Mouse (Mus musculus): ENCODE results near the gene Aqp6.
A peak's percentile ranks its signal among the peaks of the same experiment; 100 is the strongest.

Aqp6 gene

GRCm38 (mm10) chr15:99599245-99600070 is 1.7 kb upstream of the Aqp6 start:
- DNase-seq: no peak

- no peak for DNase-seq
These were observed 572 bp downstream of the Aqp6 start for GRCm38 (mm10) chr15:99601823-99602120.

DNA sequence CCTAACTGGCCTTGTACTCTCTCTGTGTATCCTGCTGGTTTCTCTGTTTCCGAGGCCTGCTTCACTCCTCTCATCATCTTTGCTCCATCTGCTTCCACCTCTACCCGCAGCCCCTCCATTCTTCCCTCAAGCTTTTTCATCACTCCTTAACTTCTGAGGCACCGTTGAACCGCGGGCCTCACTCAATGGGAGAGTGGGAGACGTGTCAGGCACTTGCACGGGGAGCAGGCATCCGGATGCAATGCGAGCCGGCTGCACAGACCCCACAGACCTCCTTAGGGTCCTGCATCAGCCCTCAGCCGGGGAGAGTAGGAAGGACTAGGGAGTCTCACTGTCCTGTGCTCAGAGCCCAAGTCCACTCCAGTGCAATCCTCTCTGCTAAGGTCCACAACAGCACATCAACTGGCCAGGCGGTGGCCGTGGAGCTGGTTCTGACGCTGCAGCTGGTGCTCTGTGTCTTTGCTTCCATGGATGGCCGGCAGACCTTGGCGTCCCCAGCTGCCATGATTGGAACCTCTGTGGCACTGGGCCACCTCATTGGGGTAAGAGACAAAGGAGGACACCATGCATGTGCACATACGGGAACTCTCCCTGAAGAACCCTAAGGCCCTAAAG is 1.1 kb downstream of the Aqp6 start:
- DNase-seq: no peak

DNA sequence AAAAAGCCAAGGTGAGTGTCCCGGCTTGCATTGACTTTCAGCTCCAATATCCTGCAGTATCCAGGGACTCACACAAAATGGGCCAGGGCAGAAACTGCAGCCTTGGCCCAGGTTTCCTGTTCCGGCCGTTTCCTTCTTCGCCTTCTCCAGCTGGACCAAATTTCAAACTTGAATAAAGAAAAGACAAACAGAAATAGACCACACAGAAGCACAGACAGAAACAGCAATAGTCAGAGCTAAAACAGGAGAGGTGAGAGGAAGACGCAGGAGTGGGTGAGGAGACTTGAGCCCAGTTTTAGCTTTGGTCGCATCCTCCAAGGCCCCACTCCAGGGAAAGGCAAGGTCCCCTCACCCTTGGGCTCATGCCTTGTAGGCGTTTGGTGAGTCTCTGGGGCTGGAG is 2.0 kb downstream of the Aqp6 start:
- no peak for DNase-seq

GRCm38 (mm10) chr15:99605595-99605994 is 4.4 kb downstream of the Aqp6 start:
- no peak for DNase-seq

DNA sequence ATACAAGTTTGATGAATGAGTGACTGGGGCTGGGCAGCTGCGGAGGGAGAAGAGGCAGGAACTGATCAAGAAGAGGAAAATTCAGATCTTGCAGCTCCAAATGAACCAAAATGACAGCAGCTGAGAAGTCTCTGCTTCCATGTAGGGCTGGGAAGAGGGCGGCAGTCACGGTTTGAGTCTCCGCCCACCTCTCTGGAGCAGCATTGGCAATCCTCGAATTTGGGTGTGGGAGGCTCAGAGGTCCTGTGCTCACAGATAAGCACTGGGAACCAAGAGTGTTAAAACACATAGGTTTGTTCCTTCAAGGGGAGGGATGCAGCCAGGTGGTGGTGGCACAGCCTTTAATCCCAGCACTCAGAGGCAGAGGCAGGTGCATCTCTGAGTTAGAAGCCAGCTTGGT is 5.3 kb downstream of the Aqp6 start:
- DNase-seq: no peak

DNA sequence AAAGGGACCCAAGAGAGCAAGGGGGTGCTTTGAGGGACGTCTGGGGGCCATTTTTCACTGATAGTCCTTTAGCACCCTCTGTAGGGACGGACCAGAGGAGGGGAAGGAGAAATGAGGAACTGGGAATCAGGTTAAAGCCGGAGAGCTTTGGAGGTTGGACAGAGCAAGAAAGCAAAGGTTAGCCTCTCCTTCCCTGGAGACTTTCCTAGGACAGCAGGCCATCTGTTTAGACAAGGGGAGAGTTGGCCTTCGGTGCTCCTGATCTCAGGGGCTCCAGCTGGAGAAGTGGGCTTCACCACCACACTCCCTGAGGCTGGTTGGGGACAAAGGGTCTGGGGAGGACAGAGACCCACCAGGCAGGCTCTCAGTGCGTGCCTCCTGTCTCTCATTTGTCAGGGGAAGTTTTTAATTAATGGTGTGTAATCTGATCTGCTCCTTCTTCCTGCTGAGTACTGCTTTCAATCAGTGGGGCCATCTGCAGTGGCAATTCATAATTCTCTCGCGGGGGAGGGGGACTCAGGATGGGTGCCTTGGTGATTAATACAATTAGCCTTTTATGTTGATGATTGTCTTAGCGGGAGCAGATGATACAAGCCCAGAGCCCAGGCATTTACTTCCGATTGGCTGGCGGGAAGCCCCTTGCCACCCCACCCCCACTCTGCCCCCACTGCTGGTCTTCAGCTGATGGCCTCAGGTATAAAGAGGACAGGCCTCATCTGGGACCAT is 6.4 kb downstream of the Aqp6 start:
- no peak for DNase-seq

DNA sequence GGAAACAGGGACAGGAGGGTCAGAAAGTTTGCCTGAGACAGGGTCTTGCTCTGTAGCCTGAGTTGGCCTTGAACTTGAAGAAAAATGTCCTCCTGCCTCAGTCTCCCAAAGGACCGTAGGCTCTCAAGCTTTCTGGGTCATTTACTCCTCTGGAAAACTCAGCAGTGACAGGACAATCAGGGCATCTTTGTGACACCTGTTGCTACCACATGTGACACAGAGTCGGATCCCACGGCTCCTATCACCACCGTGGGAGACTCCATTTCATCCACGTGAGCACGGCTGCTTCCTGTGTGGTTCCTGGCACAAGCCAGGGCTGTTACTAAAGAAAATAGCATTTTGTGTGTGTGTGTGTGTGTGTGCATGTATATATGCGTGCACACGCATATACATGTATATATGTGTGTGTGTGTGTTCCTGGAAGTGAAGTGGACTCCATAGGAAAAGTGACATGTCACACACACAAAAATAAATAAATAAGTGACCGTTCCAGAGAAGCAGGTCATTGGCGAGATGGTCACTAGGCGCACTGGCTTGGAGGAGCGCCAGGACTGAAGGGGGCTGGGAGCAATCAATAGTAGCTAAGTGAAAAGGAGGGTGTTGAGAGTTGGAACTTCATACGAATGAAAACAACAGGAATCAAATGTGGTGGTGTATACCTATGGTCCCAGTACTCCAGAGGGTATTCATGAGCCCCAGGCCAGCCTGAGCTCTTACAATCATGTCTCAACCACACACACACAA is 7.4 kb downstream of the Aqp6 start:
- no peak for DNase-seq

- DNase-seq: no peak
These were observed 10.4 kb downstream of the Aqp6 start for GRCm38 (mm10) chr15:99611563-99611962.

DNA sequence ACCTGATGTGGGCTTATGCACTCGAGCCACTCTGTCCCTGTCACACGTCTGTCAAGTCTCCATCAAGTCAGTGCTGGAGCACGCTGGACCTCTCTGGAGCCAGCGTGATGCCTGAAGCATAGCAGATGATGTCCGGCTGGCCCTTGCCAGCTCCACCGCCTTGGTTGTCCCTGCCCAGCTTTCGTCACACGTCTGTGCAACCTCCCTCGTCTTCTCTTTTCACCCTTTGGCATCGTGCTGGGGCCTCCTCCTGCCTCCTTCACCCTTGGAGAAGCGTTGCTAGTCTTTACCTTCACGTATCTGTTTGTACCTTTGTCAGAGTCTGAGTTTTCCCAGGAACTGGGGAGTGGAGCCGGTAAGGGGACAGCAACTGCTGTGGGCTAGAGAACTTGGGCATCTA is 13.1 kb downstream of the Aqp6 start:
- no peak for DNase-seq

DNA sequence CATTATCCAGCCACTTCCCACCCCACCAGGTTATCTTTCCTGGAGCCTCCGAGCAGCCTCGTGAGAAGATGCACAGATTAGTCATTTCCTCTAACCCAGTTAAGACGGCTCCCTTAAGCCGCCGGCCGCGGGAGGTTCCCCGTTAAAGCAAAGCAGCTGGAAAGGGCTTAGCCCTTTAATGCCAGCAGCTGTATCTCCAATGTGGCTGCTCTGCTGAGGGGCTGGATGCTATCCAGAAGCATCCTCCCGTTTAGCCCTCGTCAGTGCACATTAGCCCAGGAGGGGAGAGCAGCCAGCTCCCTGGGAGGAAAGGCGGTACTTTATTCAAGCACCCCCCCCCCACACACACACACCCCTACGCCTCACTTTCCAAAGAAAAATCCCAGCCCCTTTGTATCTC is 13.6 kb downstream of the Aqp6 start:
- peak; percentile 54 for DNase-seq

DNA sequence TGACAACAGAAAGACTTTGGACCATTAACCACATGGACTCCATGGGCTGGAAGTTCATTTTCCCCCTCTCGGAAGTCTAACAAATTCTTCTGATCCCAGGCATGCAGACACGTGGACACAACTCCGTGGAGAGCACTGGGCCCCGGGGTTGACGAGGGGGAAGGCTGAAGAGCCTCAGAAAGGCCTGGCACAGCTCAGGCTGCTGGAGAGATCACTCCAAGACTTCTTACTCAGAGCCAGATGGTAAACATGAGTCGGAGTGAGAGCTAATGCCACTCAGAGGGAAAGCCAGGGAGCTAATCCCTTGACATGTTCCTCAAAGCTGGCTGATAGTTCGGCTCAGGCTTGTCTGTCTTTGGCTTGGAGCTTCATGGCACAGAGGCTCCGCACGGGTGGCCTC is 14.0 kb downstream of the Aqp6 start:
- no peak for DNase-seq

GRCm38 (mm10) chr15:99618595-99618994 is 17.4 kb downstream of the Aqp6 start:
- no peak for DNase-seq

DNA sequence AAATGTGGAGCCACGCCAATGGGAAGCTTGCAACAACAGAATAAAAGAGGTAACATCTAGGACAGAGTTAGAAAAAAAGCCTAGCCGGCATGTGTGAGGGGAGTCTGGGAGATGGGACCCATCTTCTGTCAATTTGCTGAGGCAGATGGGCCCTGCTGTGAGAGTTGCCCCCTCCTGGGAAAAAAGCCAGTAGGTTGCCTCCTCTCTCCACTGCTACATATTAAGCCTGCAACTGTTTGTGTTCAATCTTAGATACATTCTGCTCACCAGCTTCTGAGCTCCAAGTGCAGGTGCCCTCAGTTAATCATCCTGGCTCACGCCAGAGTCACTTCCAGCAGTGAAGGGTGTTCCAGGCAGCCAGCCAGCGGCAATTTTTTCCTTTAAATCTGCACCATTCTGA is 18.6 kb downstream of the Aqp6 start:
- DNase-seq: no peak

GRCm38 (mm10) chr15:99622063-99622462 is 20.9 kb downstream of the Aqp6 start:
- DNase-seq: no peak

- no peak for DNase-seq
These were observed 30.4 kb downstream of the Aqp6 start for GRCm38 (mm10) chr15:99631618-99632017.

GRCm38 (mm10) chr15:99634702-99635101 is 33.5 kb downstream of the Aqp6 start:
- no peak for DNase-seq

- no peak for DNase-seq
These were observed 36.4 kb downstream of the Aqp6 start for GRCm38 (mm10) chr15:99637405-99638123.

DNA sequence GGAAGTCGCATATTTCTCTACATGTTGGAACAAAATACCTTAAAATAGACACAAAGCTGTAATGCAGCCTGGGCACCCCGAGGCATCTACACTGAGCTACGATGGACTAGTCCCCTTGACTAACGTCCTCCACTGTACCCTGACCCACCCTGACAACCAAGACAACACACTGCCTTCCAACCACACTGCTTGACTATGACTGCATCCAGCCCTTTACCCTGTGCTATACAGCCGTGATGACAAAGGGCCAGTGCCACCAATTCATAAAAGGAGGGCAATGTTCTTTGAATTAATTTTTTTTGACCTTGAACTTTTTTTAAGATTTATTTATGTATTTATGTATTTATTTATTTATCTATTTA is 36.9 kb downstream of the Aqp6 start:
- no peak for DNase-seq

DNA sequence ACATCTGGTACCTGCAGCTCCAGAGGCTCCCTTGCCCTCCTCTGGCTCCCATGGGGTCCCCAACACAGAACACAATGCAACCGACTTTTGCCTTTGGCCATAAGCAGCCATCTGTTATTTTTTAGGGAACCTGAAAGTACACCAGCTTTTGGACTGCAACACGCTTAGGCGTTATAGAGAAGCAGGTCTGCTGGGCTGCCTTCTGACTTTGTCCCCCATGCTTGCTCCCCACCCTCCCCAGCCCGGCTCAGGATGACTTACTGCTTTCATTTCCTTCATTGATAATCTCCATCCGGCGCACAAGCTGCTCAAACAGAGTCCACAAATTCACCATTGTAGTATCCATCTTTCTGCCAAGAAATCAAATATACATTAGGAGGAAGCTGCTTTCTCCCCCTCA is 41.4 kb downstream of the Aqp6 start:
- no peak for DNase-seq

DNA sequence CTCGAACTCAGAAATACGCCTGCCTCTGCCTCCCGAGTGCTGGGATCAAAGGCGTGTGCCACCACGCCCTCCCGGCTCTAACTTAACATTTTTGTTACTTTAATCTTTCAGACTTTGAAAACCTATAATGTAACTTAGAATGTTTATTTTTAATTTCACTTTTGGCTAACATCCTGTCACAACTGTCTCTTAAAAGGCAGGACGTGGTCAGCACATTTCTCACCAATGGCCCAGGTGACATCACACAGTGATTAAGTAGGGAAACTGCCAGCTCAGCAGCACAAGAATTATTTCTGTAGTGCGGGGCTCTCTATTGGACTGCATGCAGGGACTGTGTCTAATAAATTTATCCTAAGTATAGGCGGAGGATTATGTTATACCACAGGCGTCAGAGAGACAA is 42.6 kb downstream of the Aqp6 start:
- DNase-seq: no peak

DNA sequence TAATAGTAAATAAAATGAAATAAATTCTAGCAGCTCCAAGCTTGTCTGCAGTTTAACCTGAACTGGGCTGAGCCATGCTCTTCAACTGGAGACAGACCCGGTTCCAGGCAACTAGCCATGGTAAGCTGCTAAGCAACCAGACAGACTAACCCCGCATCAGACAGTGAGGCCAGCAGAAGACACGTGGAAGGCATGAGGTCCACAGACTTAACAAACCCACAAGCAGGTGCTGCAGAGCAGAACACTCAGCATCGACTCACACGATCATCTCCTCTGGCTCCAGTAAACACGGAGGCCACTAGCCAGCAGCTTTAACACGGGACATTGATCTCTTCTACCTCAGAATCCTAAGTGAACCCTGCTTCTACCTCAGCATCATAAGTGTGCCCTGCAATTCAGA is 43.6 kb downstream of the Aqp6 start:
- peak; percentile 23 for DNase-seq

- no peak for DNase-seq
These were observed 47.1 kb downstream of the Aqp6 start for GRCm38 (mm10) chr15:99648326-99648725.

All from kidney, postnatal 14 days (tissue).